Mouse (Mus musculus) frontal cortex, postnatal 25 days (tissue): ENCODE results near the gene Olfr935.

Source experiments
- DNase-seq, 2 experiments: peaks; one replicate each; pipeline ENCODE4 v3.0.0; 2022; ENCODE audit warnings: low spot score in 2 of 2

Gene Olfr935

DNA sequence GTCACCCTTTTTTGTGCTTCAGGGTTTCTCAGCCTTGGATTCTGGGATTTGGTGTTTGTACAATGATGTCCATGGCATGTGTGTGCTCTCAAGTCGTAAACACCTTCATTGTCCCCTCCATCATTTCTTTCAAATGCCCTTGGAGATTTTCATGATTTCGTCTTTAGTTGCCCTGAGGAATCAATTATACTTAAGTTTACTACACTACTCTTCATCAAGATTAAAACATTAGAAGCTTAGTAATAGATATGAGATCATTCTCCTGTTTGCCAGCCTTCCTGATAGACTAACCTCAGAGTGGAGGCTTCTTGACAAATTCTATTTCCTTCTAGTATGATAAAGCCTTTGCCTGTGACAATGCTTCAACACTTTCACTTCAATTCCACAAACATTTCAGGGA, at the start of gene Olfr935:
Olfr935 (minus strand) TSS at position 101 of the 400 bp plus-strand sequence.
- no peak for DNase-seq

DNA sequence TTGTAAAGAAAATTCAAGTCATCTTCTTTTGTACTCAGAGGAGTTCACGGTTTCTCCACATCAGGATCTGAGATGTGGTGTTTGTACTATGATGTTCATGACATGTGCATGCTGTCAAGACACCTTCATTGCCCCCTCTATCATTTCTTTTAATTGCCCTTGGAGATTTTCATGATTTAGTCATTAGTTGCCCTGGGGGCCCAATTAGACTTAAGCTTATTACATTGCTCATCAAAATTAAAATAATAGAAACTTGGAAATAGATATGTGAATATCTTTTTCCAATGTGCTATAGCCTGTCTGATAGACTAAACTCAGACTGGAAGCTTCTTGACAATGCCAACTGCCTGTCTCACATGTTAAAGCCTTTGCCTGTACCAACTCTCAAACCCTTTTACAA, 23.8 kb upstream of the Olfr935 start, which contains the start of gene Olfr146:
Olfr146 (minus strand) TSS at position 101 of the 400 bp plus-strand sequence.
- no peak for DNase-seq

DNA sequence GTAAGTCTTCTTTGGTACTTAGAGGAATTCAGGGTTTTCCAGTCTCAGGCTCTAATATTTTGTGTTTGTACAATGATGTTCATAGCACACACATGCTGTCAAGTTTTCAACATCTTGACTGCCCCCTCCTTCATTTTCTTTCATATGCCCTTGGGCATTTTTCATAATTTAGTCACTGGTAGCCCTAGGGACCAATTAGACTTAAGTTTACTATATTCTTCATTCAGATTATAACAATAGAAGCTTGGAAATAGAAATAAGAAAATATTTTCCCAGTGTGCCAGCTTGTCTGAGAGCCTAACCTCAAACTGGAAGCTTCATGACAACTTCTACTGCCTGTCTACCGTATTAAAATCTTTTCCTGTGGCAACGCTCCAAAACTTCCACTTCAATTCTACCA, 11.3 kb downstream of the Olfr935 start, which contains the start of gene Olfr934:
Olfr934 (minus strand) TSS at position 101 of the 400 bp plus-strand sequence.
- DNase-seq = no peak

GRCm38 (mm10) chr9:38972013-38972412, 27.5 kb downstream of the Olfr935 start, which contains the start of gene Olfr933:
Gene Olfr933, plus strand, starts transcription at chr9:38972313.
- DNase-seq = no peak

GRCm38 (mm10) chr9:38954124-38954416, 45.4 kb downstream of the Olfr935 start:
- no peak for DNase-seq

DNA sequence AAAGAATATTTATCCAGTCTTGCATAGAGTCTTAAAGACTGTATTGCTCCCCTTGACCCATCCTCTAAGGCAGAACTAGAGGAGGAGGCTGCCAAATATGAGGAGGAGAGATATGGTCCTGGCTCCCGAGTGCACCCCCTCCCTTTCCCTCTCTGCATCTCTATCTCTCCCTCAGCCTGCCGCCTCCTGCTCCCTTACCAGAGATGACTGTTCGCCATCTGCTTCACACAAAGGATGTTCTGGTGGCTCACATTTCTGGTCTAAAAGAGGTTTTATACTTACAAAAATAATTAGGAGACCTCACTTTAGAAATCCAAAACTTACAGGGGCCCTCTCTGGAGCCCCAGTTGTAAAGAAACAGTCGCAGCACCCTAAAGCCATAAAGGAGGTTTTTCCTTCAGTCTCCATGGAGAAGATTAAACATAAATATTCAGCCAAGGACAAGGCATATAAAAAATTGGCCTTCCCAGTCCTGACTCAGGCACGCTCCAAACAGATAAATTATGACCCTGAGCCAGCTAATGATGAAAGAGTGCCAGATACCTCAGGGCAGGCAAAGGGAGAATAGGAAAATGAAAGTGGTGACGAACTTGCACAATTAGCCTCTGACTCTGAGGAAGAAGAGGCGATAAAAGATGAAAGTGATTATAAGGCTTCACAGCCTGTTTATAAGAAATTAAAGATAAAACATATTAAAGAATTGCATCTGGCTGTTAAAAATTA, 45.9 kb downstream of the Olfr935 start:
- no peak for DNase-seq
